Mouse (Mus musculus) bone marrow, adult 2 months (tissue): Measurements from ENCODE around the gene Shisal2a.

Source experiments
- CTCF ChIP-seq: fragments of 200-500 bp; IDR thresholded peaks from 2 replicates; pipeline ENCODE4 v1.5.1; 2011; ENCODE audit warnings: low read length, control low read depth; ENCODE audit not compliant: control insufficient read depth, insufficient read depth
- POLR2A ChIP-seq: fragments of 200-500 bp; IDR thresholded peaks from 2 replicates; pipeline ENCODE4 v1.6.1; 2011; ENCODE audit warnings: low read depth, mild to moderate bottlenecking, control low read depth, low read length, borderline replicate concordance; ENCODE audit not compliant: control insufficient read depth

GRCm38 (mm10) chr4:108339277-108339690, 43.9 kb downstream of the Shisal2a start:
- TF ChIP-seq CTCF (peak; percentile 50), POLR2A (no peak)
